Mouse (Mus musculus) limb, embryonic 13.5 days (tissue): ENCODE results near the gene Morc3. TPM values are rescaled to one million over a fixed set of nuclear protein-coding genes. Genes with fewer than 3 reads are reported as not detected.

Experiments used
- ATAC-seq: fragments of 200-750 bp; cut with Nextera tagmentation; 2 replicates; pipeline ENCODE4 v1.8.0; 2017; ENCODE audit warnings: low read depth, moderate number of reproducible peaks, moderate TSS enrichment; ENCODE audit not compliant: low FRiP score
- H3K27ac ChIP-seq: fragments of 300-500 bp; sonication (generic); 2 replicates; pipeline ENCODE4 v1.5.1; 2015; ENCODE audit warnings: inconsistent platforms, mild to moderate bottlenecking, moderate library complexity
- H3K27me3 ChIP-seq: fragments of 300-500 bp; sonication (generic); 2 replicates; pipeline ENCODE4 v1.6.1; 2015; ENCODE audit warnings: mild to moderate bottlenecking, inconsistent platforms
- H3K36me3 ChIP-seq: fragments of 300-500 bp; sonication (generic); 2 replicates; pipeline ENCODE4 v1.6.1; 2015; ENCODE audit warnings: inconsistent platforms, mild to moderate bottlenecking, moderate library complexity
- H3K4me1 ChIP-seq: fragments of 300-500 bp; sonication (generic); 2 replicates; pipeline ENCODE4 v1.6.1; 2015; ENCODE audit warnings: inconsistent platforms
- H3K4me2 ChIP-seq: fragments of 300-500 bp; sonication (generic); replicated peaks from 2 replicates; pipeline ENCODE4 v1.6.1; 2015; ENCODE audit warnings: inconsistent platforms, mild to moderate bottlenecking, moderate library complexity
- H3K4me3 ChIP-seq: fragments of 300-500 bp; sonication (generic); 2 replicates; pipeline ENCODE4 v1.5.1; 2015; ENCODE audit warnings: moderate library complexity, mild to moderate bottlenecking, inconsistent platforms
- H3K9ac ChIP-seq: fragments of 300-500 bp; sonication (generic); 2 replicates; pipeline ENCODE4 v1.6.1; 2015; ENCODE audit warnings: mild to moderate bottlenecking, inconsistent platforms
- H3K9me3 ChIP-seq: fragments of 300-500 bp; sonication (generic); 2 replicates; pipeline ENCODE4 v1.6.1; 2016; ENCODE audit warnings: inconsistent platforms
- WGBS: fragments of 180-500 bp; shearing (Covaris S2); methylation state at CpG from one replicate; pipeline ENCODE4 v1.1.7; 2015; 5-methylcytosine and 5-hydroxymethylcytosine counted together
- polyA plus RNA-seq: library from polyadenylated mRNA; unstranded; fragments of >200 nt; fragmentation: Nextera tagmentation; extraction: Ambion mirVana; gene quantifications from 2 replicates; pipeline ENCODE4 v1.2.1, GENCODE M21; 2015

Morc3 gene
- 38.5 TPM in 2 replicates for polyA plus RNA-seq

DNA sequence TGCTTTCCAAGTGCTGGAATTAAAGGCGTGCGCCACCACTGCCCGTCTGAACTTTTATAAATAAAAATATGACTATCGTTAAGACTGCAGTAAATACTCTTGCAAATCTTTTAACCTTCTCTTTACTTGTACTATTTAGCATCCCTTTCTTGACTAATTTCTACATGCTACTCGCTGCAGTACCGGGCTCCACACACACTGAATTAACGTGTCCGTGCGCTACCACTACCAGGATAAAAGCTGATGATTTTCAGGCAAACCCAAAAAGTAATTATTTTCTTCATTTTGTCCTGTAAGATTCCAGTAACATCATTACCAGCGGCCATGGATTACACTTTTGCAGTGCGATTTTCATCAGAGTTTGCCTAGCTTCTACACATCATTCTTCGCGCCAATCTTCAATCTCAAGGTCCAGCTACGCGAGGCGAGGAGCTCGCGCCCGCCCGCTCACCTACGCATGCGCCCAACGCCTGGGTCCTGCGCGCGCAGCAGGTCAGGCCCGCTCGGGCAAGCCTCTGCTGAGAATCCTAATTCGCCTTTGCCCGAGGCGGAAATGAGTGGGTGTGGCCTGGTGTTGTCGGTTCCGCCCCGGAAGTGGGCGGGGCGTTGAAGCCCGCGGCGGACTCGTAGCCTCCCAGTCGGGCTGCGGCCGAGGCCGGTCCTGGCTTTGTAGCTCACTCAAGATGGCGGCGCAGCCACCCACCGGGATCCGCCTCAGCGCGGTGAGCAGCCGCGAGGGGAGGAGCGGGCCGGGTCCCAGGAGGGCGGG, at the start of gene Morc3:
TSS of gene Morc3 (plus strand) at position 495 of the 769 bp plus-strand sequence.
- H3K4me2 ChIP-seq: peak within 1 kb of the TSS; percentile 81
- peak within 1 kb of the TSS; percentile 95 for H3K27ac ChIP-seq
- peak within 1 kb of the TSS; percentile 97 for H3K4me3 ChIP-seq
- H3K9me3 ChIP-seq: 0 out of 2 replicates have a peak, but pooled peaks cover 6% of the 10 kb centered on the region
- peaks cover 2% of the 10 kb centered on the region; the same call in 1 of the 2 replicates for H3K36me3 ChIP-seq
- ATAC-seq: peak; percentile 96
- peaks cover 15% of the 10 kb centered on the region for H3K4me1 ChIP-seq
- WGBS: 12% methylated on average over 52 of the region's 55 CpGs
- H3K9ac ChIP-seq: peak within 1 kb of the TSS; percentile 96
- H3K27me3 ChIP-seq: no peaks in the 10 kb centered on the region

DNA sequence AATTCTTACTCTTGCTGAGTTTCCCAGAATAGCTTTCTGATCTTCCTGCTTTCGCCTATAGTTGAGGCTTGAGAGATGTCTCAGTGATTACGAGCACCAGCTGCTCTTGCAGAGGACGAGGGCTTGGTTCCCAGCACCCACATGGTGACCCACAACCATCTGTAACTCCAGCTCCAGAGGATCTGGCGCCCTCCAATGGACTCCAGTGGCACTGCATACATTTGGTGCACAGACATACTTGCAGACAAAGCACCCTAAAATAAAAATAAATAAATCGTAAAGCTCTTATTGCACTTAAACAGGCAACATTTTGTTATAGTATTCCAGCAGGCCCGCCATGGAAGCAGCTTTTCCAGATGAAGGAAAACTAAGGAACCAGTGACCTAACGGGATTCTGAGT, 47.7 kb upstream of the Morc3 start:
- ATAC-seq: no peak
- WGBS: 89% methylated on average over 7 of the region's 7 CpGs
- no peak overlapping the region for H3K4me3 ChIP-seq

DNA sequence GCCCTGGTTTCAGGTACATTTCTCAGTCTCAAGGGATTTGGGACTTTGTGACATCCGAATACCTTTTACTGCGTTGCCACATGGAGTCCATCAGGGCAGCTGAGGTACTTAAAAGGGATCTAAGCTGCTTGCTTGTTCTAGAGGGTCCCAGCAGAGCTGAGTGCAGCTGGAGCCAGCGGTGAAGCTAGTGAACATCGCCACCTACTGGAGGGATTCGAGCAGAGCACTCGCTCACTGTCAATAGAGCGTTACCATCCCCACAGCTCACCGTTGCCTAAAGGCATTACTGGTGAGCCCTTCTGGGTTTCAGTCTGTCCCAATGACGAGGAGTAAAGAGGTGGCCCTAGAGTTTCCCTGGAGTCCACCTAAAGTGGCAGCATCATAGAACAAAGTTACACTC, 46.1 kb upstream of the Morc3 start:
- peaks cover 7% of the 10 kb centered on the region for H3K36me3 ChIP-seq
- H3K4me2 ChIP-seq: no peak overlapping the region
- H3K4me3 ChIP-seq: no peak overlapping the region
- peaks cover 4% of the 10 kb centered on the region; the same call in 1 of the 2 replicates for H3K9me3 ChIP-seq
- no peaks in the 10 kb centered on the region for H3K27me3 ChIP-seq
- no peak overlapping the region for H3K27ac ChIP-seq
- H3K9ac ChIP-seq: no peak overlapping the region
- 3% methylated on average over 9 of the region's 9 CpGs for WGBS
- H3K4me1 ChIP-seq: peaks cover 17% of the 10 kb centered on the region
- ATAC-seq: peak; percentile 88

More for the DNA sequence above, 47.7 kb upstream of the Morc3 start:
- Histone ChIP-seq H3K27ac (no peak overlapping the region), H3K9ac (no peak overlapping the region), H3K4me1 (peaks cover 17% of the 10 kb centered on the region), H3K4me2 (no peak overlapping the region), H3K27me3 (no peaks in the 10 kb centered on the region), H3K36me3 (peaks cover 7% of the 10 kb centered on the region), H3K9me3 (peaks cover 4% of the 10 kb centered on the region; the same call in 1 of the 2 replicates)

DNA sequence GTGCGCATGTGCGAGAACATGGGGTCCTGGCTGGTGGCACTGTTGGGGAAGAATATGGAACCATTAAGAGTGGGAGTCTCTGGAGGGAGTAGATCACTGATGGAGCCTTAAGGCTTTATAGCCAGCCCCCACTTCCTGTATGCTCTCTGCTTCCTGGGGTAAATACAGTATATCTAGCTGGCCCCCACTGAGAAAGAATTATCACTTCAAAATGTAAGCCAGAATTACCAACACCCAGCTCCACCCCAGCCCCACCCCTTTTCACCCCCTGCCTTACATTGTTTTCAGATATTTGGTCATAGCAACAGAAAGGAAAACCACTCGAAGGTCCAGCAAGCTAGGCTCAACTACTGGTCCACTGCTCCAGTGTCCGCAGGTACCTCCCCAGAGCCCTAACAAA, 43.5 kb upstream of the Morc3 start:
- Histone ChIP-seq H3K4me2 (no peak overlapping the region), H3K9ac (no peak overlapping the region), H3K9me3 (peaks cover 4% of the 10 kb centered on the region; the same call in 1 of the 2 replicates), H3K27me3 (no peaks in the 10 kb centered on the region), H3K4me1 (peaks cover 7% of the 10 kb centered on the region), H3K36me3 (peaks cover 7% of the 10 kb centered on the region), H3K27ac (no peak overlapping the region), H3K4me3 (no peak overlapping the region)
- no peak for ATAC-seq
- WGBS: 85% methylated on average over 4 of the region's 4 CpGs

DNA sequence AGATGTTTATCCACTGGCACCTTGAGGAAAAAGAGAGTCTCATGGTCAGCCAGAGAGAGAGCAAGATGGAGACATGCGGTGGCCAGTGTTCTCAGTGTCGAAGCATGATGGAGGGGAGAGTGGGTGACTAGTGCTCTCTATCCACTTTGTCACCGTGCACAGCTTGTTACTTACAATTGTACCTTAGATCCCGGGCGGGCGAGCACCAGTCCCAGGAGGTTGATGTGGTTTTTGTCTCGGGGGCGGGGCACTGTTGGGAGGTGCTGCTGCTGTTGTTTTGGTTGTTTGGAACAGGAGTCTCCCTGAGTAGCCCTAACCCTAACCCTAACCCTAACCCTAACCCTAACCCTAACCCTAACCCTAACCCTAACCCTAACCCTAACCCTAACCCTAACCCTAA, 43.0 kb upstream of the Morc3 start:
- 94% methylated on average over 8 of the region's 8 CpGs for WGBS
- H3K4me2 ChIP-seq: no peak overlapping the region
- peaks cover 4% of the 10 kb centered on the region; the same call in 1 of the 2 replicates for H3K9me3 ChIP-seq
- no peak overlapping the region for H3K9ac ChIP-seq
- H3K36me3 ChIP-seq: peaks cover 6% of the 10 kb centered on the region
- H3K27ac ChIP-seq: no peak overlapping the region
- peaks cover 7% of the 10 kb centered on the region for H3K4me1 ChIP-seq
- no peaks in the 10 kb centered on the region for H3K27me3 ChIP-seq
- no peak overlapping the region for H3K4me3 ChIP-seq
- no peak for ATAC-seq

DNA sequence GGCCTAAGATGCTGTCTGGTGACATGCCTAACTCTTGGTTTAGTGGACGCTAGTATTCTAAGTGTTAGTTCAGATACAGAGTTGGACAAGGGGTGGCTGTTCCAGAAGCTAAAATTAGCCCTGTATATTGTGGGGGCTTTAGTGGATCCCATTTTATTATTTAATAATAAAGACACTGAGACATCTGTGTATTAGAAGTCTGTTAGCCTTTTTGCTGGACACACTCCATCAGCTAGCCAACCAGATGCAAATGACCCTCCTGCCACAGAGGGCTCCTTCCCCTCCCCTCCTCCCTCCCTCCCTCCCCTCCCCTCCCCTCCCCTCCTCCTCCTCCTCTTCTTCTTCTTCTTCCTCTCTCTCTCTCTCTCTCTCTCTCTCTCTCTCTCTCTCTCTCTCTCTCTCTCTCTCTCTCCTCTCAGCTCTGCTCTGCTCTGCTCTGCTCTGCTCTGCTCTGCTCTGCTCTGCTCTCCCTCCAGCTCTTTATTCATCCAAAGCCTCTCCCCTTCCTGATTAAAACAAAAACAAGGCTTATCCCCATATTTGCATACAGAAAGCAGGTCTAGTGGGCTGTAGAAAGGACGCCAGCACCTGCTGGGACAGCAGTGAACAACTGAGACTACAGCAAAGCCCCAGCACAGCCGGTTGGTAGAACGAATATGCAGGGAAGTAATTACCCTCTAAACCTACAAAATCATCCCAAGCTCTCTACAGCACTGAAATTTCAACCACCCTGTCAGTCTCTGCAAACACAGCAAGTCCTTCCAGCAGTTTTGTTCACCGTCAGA, 41.8 kb upstream of the Morc3 start:
- no peaks in the 10 kb centered on the region for H3K9me3 ChIP-seq
- H3K9ac ChIP-seq: no peak overlapping the region
- no peak overlapping the region for H3K4me3 ChIP-seq
- H3K27ac ChIP-seq: no peak overlapping the region
- no peak for ATAC-seq
- H3K4me2 ChIP-seq: no peak overlapping the region
- H3K36me3 ChIP-seq: no peaks in the 10 kb centered on the region
- no peaks in the 10 kb centered on the region for H3K27me3 ChIP-seq
- peaks cover 7% of the 10 kb centered on the region for H3K4me1 ChIP-seq
- WGBS: 46% methylated on average over 5 of the region's 5 CpGs

DNA sequence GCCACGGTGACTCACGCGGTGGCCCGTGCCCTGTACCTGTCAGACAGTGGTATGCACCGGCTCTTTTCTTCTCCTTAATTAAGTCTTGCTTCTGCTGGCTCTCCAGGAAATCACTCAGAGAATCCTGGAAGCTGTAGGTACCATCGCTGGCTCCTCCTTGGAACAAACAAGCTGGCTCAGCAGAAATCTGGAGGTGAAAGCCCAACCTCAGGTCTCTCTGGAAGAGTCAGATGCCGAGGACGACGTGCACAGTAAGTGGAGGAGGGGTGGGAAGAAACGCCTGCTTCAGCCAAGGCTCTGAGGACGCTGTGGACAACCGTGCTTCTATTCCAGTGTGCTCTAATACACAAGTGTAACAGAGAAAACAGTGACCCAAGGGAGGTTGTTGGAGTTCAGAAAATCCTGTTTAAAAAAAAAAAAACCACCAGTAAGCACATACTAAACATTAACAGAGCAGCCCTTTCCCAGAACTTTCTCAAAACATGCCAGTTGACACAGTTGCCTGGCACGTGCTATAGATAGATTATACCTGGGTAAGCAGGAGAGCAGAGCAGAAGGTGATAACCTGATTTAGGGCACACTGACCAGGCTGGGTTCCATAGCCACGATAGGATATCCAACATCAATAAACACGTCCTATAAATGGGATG, 38.8 kb upstream of the Morc3 start:
- Histone ChIP-seq H3K9me3 (no peaks in the 10 kb centered on the region), H3K36me3 (no peaks in the 10 kb centered on the region), H3K27ac (no peak overlapping the region), H3K4me1 (peaks cover 23% of the 10 kb centered on the region), H3K4me2 (no peak overlapping the region), H3K4me3 (no peak overlapping the region), H3K27me3 (no peaks in the 10 kb centered on the region), H3K9ac (no peak overlapping the region)
- WGBS: 70% methylated on average over 15 of the region's 15 CpGs
- no peak for ATAC-seq

DNA sequence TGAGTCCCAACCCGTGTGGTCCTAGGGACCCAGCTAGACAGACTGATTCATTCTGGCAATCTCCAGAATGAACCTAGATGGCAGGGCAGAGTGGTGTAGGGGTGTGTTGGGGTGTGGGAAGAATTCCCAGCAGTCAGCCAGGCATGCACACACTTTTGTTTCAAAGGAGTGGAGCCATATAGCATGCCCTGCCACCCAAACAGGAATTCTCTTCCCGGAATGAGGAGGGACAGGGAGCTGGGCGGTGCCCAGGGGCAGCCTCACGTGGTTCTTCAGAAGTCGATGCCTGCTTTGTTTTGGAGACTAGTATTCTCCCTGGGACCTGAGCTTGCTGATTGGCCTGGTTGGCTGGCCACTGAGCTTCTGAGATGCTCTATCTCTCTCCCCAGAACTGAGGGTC, 37.1 kb upstream of the Morc3 start:
- no peak overlapping the region for H3K27ac ChIP-seq
- no peaks in the 10 kb centered on the region for H3K9me3 ChIP-seq
- no peak overlapping the region for H3K4me3 ChIP-seq
- peaks cover 20% of the 10 kb centered on the region for H3K4me1 ChIP-seq
- no peak overlapping the region for H3K9ac ChIP-seq
- H3K36me3 ChIP-seq: no peaks in the 10 kb centered on the region
- H3K27me3 ChIP-seq: no peaks in the 10 kb centered on the region
- no peak for ATAC-seq
- WGBS: 76% methylated on average over 5 of the region's 5 CpGs
- no peak overlapping the region for H3K4me2 ChIP-seq

DNA sequence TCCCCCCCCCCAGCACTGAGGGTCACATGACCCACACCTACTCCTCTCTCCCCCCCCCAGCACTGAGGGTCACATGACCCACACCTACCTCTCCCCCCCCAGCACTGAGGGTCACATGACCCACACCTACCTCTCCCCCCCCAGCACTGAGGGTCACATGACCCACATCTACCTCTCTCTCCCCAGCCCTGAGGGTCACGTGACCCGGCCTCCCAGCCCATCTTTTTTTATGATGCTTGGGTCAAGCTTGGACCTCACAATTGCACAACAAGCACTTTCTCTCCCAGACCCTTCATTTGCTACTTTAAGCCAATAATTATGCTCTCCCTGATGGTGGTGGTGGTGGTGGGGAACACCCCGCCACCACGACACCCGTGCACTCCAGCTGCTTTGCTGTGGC, 36.5 kb upstream of the Morc3 start:
- no peak for ATAC-seq

DNA sequence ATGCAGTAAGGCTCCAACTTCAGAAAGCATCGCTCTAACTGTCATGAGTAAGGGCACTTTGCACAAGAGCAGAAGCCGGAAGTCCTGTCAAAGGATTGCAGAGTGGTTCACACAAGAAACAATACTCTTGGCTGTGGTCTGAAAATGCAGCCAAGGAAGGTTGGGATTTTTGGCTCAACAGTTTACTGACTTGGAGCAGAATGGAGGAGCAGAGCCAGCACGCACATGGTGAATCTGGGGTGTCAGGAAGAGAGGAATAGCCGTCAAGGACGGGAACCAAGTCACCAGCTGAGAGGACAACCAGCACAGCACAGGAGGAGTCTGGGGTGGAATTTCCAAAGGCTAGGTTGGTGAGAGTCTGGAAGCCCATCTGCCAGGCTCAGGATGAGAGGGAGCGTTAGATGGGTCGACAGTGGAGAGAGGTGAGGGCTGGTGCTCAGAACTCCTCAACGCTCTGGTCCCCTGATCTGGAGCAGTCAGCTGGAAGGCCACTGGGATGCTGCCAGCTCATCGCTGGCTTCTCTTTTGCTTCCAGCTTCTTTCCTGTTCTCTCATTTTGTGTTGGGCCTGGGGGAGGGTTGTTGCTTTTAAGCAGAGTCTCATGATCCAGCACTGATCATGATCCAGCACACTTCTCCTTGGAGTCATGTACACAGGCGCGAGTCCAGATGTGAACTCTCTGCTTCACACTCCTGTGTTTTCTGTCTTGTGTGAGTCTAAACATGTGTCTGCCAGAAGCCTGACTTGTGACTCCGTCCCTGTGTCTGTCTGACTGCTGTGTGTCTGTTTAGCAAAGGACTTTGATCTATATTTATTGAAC, 34.7 kb upstream of the Morc3 start:
- peaks cover 20% of the 10 kb centered on the region for H3K4me1 ChIP-seq
- no peak overlapping the region for H3K4me3 ChIP-seq
- no peaks in the 10 kb centered on the region for H3K36me3 ChIP-seq
- no peak overlapping the region for H3K27ac ChIP-seq
- no peak overlapping the region for H3K4me2 ChIP-seq
- 75% methylated on average over 12 of the region's 12 CpGs for WGBS
- no peaks in the 10 kb centered on the region for H3K9me3 ChIP-seq
- H3K9ac ChIP-seq: no peak overlapping the region; the same call in 1 of the 2 replicates
- 0 out of 2 replicates have a peak, but pooled peaks have one; percentile 24 for ATAC-seq
- H3K27me3 ChIP-seq: no peaks in the 10 kb centered on the region

More for the DNA sequence above, 36.5 kb upstream of the Morc3 start:
- H3K4me3 ChIP-seq: no peak overlapping the region
- WGBS: 90% methylated on average over 5 of the region's 5 CpGs
- H3K27me3 ChIP-seq: no peaks in the 10 kb centered on the region
- no peak overlapping the region for H3K9ac ChIP-seq
- H3K27ac ChIP-seq: no peak overlapping the region
- H3K36me3 ChIP-seq: no peaks in the 10 kb centered on the region
- H3K4me2 ChIP-seq: no peak overlapping the region
- H3K4me1 ChIP-seq: peaks cover 20% of the 10 kb centered on the region
- no peaks in the 10 kb centered on the region for H3K9me3 ChIP-seq

DNA sequence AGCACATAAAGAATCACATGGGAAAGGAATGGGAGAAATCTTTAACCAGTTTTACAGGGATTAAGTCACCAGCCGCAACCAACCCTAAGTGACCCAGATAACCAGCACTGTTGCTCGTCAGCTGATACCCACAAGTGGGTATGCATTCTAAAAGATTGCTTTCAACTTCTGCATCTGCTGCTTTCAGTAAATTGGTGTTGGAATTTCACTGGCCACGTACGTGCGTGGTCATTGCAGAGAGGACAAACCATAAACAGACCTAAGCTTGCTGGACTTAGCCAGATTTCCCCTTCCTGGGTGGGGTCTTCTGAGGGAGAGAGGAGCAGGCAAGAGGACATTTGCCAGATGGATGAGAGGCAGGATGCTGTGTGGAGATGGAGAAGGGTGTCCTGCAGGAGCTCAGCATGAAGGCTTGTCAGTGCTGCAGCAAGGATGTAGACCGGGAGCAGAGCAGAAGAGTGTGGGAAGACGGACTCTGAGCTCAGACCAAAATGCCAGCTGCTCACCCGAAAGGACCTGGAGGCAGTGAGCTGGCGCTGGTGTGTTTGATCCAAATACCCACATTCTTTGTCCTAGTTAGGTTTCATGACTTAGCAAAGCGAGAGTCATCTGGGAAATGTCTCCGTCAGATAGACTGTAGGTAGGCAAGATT, 34.0 kb upstream of the Morc3 start:
- no peak for ATAC-seq
- WGBS: 63% methylated on average over 11 of the region's 11 CpGs

More for the DNA sequence above, 34.0 kb upstream of the Morc3 start:
- Histone ChIP-seq H3K4me3 (no peak overlapping the region), H3K9ac (no peak overlapping the region), H3K36me3 (no peaks in the 10 kb centered on the region), H3K4me1 (peaks cover 20% of the 10 kb centered on the region), H3K9me3 (no peaks in the 10 kb centered on the region), H3K4me2 (no peak overlapping the region), H3K27ac (no peak overlapping the region), H3K27me3 (no peaks in the 10 kb centered on the region)
